Mouse (Mus musculus) right cerebral cortex, postnatal 25 days (tissue): Measurements from ENCODE around the gene Lrrc27.

Experiments used
- DNase-seq: peaks from one replicate; pipeline ENCODE4 v3.0.0; 2022

Gene Lrrc27

GRCm38 (mm10) chr7:139212754-139213745, at the start of gene Lrrc27, which contains the start of gene Stk32c:
TSS of gene Lrrc27 (plus strand) at chr7:139212988.
TSS of gene Stk32c (minus strand) at chr7:139213307.
- DNase-seq = peak; percentile 99

GRCm38 (mm10) chr7:139164410-139164809, 48.4 kb upstream of the Lrrc27 start:
- peak; percentile 78 for DNase-seq

DNA sequence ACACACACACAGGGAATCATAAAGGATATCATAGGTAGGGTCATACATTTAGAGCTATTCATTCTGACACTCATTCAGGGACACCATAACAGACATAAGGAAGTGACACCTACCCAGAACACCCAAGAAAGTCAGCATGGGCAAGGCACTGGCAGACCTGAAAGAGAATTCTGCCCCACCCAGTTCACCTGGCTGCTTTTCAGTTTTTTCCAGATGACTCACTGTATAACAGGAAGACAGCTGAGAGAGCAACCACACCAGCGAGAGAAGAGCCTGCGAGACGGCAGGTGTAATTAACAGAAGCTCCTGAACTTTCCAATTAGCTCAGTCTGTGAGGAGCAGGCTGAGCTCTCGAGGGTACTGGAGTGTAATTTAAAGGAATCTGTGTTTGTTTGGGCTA, 43.6 kb upstream of the Lrrc27 start:
- no peak for DNase-seq

- no peak for DNase-seq
These were observed 33.5 kb upstream of the Lrrc27 start for GRCm38 (mm10) chr7:139179299-139179698.

GRCm38 (mm10) chr7:139180058-139180457, 32.7 kb upstream of the Lrrc27 start:
- peak; percentile 2 for DNase-seq

DNA sequence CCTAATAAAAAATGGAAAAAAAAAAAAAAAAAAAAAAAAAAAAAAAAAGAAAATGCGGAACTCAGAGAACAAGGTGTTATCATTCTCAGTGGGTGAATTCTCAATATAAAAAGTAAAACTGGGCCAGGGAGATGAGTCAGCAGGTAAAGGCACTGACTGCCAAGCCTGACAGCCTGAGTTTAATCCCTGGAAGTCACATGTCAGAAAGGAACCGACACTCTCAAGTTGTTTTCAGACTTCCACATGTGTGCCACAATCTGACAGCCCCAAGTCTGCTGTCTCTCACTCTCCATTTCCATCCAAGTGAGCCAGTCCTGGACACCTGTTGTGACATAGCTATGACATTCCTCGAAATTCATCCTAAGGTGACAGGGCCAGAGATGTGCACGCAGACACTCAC, 28.4 kb upstream of the Lrrc27 start:
- no peak for DNase-seq

DNA sequence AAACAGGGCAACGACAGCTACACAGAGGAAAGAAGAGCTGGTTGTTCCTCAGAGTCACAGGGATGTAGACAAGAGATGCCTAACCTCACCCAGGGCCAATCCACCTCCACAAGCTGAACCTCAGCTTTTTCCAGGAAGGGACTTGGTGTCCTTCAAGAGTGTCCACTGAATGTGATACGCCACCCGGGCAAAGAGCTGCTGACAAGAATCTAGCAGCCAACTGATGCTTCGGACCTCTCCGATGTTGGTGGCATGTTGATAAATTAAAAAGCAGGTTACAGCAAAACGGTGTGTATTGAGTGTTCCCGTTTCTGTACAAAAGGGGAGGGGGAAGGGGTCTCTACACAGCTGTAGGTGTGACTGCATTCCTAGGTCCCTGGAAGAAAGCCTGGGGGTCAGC, 27.9 kb upstream of the Lrrc27 start:
- DNase-seq = no peak

DNA sequence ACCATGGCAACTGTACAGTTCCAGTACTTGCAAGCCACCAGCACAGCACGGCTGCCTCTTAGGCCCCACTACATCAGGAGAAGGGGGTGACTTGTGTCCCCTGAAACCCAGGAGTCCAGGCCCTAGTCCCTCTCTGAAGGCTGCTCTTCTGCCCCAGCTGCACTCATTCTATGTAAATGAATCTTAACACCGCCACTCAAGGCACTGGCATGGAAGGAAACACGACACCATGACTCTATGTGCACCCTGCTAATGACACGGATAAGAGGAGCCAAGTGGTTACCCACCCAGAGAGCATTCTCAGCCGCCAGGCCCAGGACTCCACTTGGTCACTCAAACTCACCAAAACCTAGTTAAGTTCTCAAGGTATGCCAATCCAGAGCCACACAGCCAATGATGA, 26.8 kb upstream of the Lrrc27 start:
- DNase-seq = no peak

- DNase-seq = no peak
These were observed 26.4 kb upstream of the Lrrc27 start for GRCm38 (mm10) chr7:139186436-139186835.

DNA sequence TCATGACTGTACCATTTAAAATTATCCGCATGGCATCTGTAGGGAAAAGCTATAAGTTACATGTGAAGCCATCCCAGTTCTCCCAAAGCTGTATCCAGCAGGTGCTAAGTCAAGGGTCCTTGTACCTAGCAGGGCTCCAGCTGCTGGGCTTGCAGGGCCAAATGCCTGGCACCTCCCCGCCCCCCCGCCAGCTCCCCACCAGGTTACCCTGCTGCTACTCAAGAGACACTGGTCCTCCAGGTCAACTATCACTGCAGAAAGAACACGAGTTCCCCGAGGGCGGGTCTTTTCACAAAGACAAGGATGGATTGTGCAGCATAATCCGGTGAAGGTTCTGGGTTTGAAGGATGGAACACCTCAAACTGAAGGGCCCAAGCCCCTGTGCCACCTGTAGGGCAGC, 25.5 kb upstream of the Lrrc27 start:
- no peak for DNase-seq

- DNase-seq = peak; percentile 74
These were observed 24.8 kb upstream of the Lrrc27 start for GRCm38 (mm10) chr7:139187771-139188633.

GRCm38 (mm10) chr7:139188634-139189207, 24.1 kb upstream of the Lrrc27 start:
- DNase-seq = no peak

DNA sequence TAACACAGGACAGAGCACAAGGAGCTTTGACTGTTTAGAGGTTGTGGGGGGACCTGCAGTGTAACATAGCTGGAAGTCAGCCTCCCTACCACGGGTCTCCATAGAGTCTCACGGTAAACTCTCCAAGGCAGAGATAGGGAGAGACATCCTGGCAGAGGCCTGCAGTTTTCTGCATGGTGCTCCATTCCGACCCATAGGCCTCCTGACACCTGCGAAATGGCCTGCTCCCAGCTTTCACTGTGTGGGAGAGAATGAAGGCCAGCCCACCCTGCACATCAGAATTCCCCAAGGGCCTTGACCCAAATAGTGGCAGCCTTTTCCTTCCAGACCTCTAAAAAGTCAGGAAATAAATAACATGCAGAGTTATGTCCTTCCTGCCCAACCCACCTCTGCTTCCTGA, 22.2 kb upstream of the Lrrc27 start:
- DNase-seq = no peak

DNA sequence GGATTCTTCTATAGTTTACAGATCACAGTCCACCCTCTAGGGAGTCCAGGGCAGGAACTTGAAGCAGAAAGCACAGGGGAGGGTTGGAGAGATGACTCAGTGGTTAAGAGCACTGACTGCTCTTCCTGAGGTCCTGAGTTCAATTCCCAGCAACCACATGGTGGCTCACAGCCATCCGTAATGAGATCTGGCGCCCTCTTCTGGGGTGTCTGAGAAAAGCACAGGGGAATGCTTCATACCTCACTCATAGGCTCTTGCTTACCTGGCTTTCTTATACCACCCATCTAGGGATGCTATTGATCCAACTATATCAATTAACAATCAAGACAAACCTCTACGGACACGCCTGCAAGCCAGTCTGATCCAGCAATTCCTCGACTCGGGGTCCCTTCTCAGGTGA, 21.2 kb upstream of the Lrrc27 start:
- DNase-seq = no peak

DNA sequence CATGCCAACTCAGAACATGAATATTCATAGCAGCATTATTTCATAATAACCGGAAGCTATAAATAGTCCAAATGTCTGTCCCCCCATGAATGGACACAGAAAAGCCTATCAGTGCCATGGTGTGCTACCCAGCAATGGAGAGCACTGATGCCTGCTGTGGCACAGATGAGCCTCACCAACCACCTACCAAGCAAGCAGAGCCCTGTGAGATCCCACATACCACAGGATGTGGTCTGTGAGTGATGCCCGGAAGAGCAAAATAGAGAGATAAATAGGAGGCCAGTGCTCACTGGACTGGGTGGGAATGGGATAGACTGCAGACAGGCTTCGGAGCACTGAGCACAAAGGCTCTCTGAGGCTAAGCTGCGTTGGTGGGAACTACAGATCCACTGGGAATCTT, 15.8 kb upstream of the Lrrc27 start:
- peak; percentile 2 for DNase-seq

DNA sequence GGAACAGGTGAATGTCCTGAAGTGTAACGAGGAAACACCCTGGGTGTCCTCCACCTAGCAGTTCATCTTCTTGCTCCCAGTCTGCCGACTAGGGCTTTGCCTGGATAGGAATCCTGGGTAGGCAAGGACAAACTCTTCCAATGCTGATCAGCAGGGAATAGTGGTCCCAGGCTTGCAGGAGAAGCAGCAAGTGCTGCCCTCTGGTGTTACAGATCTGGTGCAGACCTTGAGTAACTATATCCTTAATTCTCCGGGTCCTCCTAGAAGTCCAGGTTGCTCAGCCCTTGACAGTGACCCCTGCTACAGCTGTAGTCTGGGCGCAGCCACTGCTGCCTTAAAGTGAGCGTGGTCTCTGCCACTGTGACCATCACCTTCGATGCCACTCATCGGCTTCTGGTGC, 12.7 kb upstream of the Lrrc27 start:
- peak; percentile 54 for DNase-seq

DNA sequence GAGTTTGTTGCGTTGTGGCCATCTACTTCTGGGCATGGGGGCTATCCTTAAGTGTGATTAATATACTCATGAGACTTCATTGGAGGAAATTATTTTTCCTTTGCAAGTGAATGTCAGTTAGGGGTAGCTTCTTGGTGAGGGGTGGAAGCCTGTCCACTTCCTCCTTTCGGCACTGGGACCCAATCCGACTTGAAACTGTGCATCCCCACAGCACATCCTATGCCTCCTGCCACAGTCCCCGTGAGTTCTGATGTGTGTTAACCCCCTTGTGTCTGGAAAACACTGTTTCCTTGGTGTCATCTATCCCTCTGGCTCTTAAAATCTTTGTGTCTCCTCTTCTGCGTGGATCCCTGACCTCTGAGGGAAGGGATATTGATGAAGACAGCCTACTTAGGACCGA, 11.6 kb upstream of the Lrrc27 start:
- DNase-seq = no peak

DNA sequence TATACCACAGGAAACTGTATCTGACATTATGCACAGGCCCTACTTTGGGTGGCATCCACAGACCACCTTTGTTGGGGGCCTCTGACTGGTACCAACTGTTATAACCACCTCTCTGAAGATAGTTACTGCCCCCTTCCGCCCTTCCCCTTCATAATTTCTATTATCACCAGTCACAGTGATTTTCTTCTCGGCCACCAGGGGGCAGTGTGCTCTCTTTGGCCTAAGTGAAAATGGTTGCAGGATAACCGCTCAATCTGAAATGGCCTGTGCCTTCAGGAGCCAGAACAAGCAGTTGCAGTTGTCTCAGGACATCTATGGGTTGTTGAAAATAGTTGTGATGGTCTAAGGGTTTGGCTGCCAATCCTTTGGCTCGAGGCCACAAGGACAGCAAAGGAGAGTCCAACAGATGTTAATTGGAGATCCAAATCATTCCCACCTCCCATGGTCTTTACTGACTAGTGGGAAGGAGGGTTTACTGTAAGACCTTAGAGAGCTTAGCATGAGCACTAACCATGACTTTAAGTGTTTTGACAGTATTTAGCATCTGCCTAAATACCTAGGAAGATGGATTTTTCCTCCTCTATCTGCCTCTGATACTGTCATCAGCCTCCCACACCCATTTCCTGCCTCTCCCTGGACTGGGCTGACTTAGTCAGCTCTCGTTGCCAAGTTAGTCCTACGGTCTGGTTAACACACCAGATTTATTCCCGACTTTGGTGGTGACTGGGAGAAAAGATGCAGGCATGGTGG, 4.6 kb upstream of the Lrrc27 start:
- DNase-seq = peak; percentile 7

DNA sequence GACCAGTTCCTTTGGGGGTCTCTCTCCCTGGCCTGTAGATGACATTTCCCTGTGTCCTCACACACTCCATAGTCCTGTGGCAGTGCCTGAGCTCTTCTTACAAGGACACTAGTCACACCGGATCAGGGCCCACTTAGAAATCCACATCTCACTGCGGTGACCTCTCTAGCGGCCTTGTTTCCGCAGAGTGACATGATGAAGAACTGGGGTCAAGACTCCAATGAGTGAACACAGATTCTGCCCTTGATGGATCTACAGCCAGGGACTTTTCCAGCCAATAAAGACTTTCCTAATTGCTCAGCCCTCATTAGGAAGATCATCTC, 4.1 kb upstream of the Lrrc27 start:
- peak; percentile 2 for DNase-seq

GRCm38 (mm10) chr7:139211761-139212160, 1.0 kb upstream of the Lrrc27 start:
- DNase-seq = no peak

GRCm38 (mm10) chr7:139213751-139214150, 963 bp downstream of the Lrrc27 start:
- no peak for DNase-seq

DNA sequence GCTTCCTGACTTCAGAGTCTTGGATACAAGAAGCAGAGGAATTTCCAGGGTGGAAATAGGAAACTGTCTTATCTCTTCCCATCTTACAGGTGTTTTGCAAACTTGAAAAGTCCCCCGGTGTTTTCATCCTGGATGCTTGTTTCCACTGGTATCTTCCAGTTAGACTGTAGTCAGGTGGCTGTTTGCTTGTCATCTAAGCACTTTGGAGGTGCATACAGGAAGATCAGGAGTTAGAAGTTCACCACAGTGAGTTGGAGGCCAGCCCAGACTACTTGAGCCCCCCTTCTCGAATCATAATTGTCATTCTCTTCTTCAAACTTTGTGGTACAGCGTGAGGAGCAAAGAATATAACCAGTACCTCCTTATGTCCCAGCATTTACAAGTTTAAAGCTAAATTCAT, 1.4 kb downstream of the Lrrc27 start:
- DNase-seq = no peak
